Mouse (Mus musculus) gastrocnemius, postnatal 10 days (tissue): ENCODE measurements at regions not wholly inside any gene's neighbourhood (a gene's known extent, or its start where the extent isn't known, plus 50 kb on each side); places are given as distances from the start of the nearest gene placed in this dataset.

Source experiments
- DNase-seq: peaks from one replicate; pipeline ENCODE4 v3.0.0; 2021; ENCODE audit warnings: mixed read lengths

GRCm38 (mm10) chr6:121560852-121561251 lies 74.3 kb upstream of the A2m start:
- DNase-seq, result peak; percentile 29

- no peak for DNase-seq
Observed at GRCm38 (mm10) chr6:121560393-121560793, 74.8 kb upstream of the A2m start.

GRCm38 (mm10) chr6:121556481-121556880 lies 78.7 kb upstream of the A2m start:
- peak; percentile 18 for DNase-seq

- no peak for DNase-seq
Observed at GRCm38 (mm10) chr6:121553501-121554132, 80.1 kb upstream of the Iqsec3 start.

GRCm38 (mm10) chr6:121533521-121533920 lies 60.0 kb upstream of the Iqsec3 start:
- no peak for DNase-seq

GRCm38 (mm10) chr6:121532926-121533325 lies 59.4 kb upstream of the Iqsec3 start:
- peak; percentile 53 for DNase-seq

GRCm38 (mm10) chr6:121531825-121532389 lies 58.4 kb upstream of the Iqsec3 start:
- no peak for DNase-seq

GRCm38 (mm10) chr6:121527281-121527680 lies 53.8 kb upstream of the Iqsec3 start:
- no peak for DNase-seq

- DNase-seq, result no peak
Observed at GRCm38 (mm10) chr6:121526121-121526520, 52.6 kb upstream of the Iqsec3 start.

GRCm38 (mm10) chr6:121524613-121524970 lies 51.1 kb upstream of the Iqsec3 start:
- no peak for DNase-seq

- peak; percentile 16 for DNase-seq
Observed at GRCm38 (mm10) chr6:121523882-121524612, 50.6 kb upstream of the Iqsec3 start.
